Mouse (Mus musculus) gastrocnemius, postnatal 36 days (tissue): ENCODE results near the gene Arrb1. TPM values are rescaled to one million over a fixed set of nuclear protein-coding genes. Genes with fewer than 3 reads are reported as not detected.

Experiments used
- DNase-seq, 2 experiments: peaks; one replicate each; pipeline ENCODE4 v3.0.0; 2022
- intact Hi-C: fragments of 180-260 bp; cut with DNase I; formaldehyde crosslinking; loops from one replicate; pipeline ENCODE4 v1.15.1; 2025
- total RNA-seq, 2 experiments: library from RNA; stranded (reverse); gene quantifications; 2 replicates each; pipeline ENCODE4 v1.2.3; 2021

The Arrb1 gene
- total RNA-seq, 2 experiments from 2014 or later: 7.8 to 8.6 TPM

- DNase-seq: peak in 1 of 2 experiments; percentile 39
- intact Hi-C loops: no loop called here
Measured at GRCm38 (mm10) chr7:99535741-99536501, 655 bp downstream of the Arrb1 start.

GRCm38 (mm10) chr7:99537183-99537756, 2.0 kb downstream of the Arrb1 start:
- intact Hi-C loops: no loop called here
- no peak for DNase-seq

GRCm38 (mm10) chr7:99538421-99538820, 3.2 kb downstream of the Arrb1 start:
- intact Hi-C loops: no loop called here

GRCm38 (mm10) chr7:99539201-99539891, 4.1 kb downstream of the Arrb1 start:
- intact Hi-C loops: no loop called here
- peak; percentile 60 for DNase-seq

More at GRCm38 (mm10) chr7:99538421-99538820, 3.2 kb downstream of the Arrb1 start:
- no peak for DNase-seq

GRCm38 (mm10) chr7:99540016-99540415, 4.8 kb downstream of the Arrb1 start:
- DNase-seq: no peak
- intact Hi-C loops: no loop called here

GRCm38 (mm10) chr7:99541204-99541603, 5.9 kb downstream of the Arrb1 start:
- DNase-seq: no peak
- intact Hi-C loops: no loop called here

- DNase-seq: no peak
- intact Hi-C loops: no loop called here
Measured at GRCm38 (mm10) chr7:99544272-99544671, 9.0 kb downstream of the Arrb1 start.

- DNase-seq: peak; percentile 54 to 66
- intact Hi-C loops: no loop called here
Measured at GRCm38 (mm10) chr7:99545885-99546745, 10.8 kb downstream of the Arrb1 start.

- DNase-seq: no peak
- intact Hi-C loops: no loop called here
Measured at GRCm38 (mm10) chr7:99547584-99548487, 12.6 kb downstream of the Arrb1 start.

GRCm38 (mm10) chr7:99549668-99550067, 14.4 kb downstream of the Arrb1 start:
- DNase-seq: no peak
- intact Hi-C loops: no loop called here

- no peak for DNase-seq
- intact Hi-C loops: no loop called here
Measured at GRCm38 (mm10) chr7:99551623-99552022, 16.4 kb downstream of the Arrb1 start.

GRCm38 (mm10) chr7:99553222-99553884, 18.1 kb downstream of the Arrb1 start:
- DNase-seq: no peak
- intact Hi-C loops: no loop called here

- DNase-seq: no peak
- intact Hi-C loops: no loop called here
Measured at GRCm38 (mm10) chr7:99553885-99554269, 18.6 kb downstream of the Arrb1 start.

- DNase-seq: peak; percentile 57 to 63
- intact Hi-C loops: loop anchor here (1.0 kb wide), 1 partner anchor 56 kb away; no protein-coding TSS in a partner anchor
Measured at GRCm38 (mm10) chr7:99555862-99556261, 20.6 kb downstream of the Arrb1 start.

- no peak for DNase-seq
- intact Hi-C loops: no loop called here
Measured at GRCm38 (mm10) chr7:99559091-99559490, 23.8 kb downstream of the Arrb1 start.

- intact Hi-C loops: loop anchor here (2.0 kb wide), 1 partner anchor 28 kb away; no protein-coding TSS in a partner anchor
- no peak for DNase-seq
Measured at GRCm38 (mm10) chr7:99562478-99562877, 27.2 kb downstream of the Arrb1 start.

GRCm38 (mm10) chr7:99563224-99563623, 28.0 kb downstream of the Arrb1 start:
- no peak for DNase-seq
- intact Hi-C loops: loop anchor here (2.0 kb wide), 1 partner anchor 28 kb away; no protein-coding TSS in a partner anchor

GRCm38 (mm10) chr7:99565325-99565881, 30.1 kb downstream of the Arrb1 start:
- no peak for DNase-seq
- intact Hi-C loops: no loop called here
